Mouse (Mus musculus) CD4-positive naive resting alpha-beta T cell, adult 57 days (primary cell): ENCODE measurements around the gene Gphb5. TPM values are rescaled to one million over a fixed set of nuclear protein-coding genes. Genes with fewer than 3 reads are reported as not detected.

ENCODE experiments used
- total RNA-seq: library from RNA; stranded (reverse); gene quantifications from one replicate; pipeline ENCODE4 v1.2.4, GENCODE M21; 2023

Gene Gphb5
- not detected for total RNA-seq

DNA sequence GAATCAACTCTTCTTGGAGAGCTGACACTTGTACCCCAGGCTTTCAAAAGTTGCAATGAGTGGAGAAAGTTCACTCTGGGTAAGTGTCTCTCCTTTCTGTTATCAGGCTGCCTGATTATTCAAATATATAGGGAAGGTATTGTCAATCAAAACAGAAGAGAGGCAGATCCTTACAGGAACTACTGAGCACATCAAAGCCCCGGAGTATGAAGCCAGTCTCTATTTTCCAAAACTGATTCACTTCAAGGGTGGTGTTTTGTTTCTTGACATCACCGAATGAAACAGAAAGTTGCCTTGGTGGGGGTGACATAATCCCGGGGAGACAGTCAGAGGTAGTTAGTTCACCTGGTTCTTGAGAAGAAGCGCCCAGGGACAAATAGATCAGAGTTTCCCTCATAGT is at the start of gene Gphb5:
Gene Gphb5, minus strand, starts transcription at position 101 of the 400 bp plus-strand sequence.

Other genes with a start within 250 kb of the Gphb5 start
- gene Kcnh5, start 239.4 kb downstream of the Gphb5 start, total RNA-seq: 0.24 TPM
- gene Rhoj, start 108.5 kb downstream of the Gphb5 start, total RNA-seq: 0.41 TPM
- gene Ppp2r5e, start 179.5 kb upstream of the Gphb5 start, total RNA-seq: 63.9 TPM